In the genomic region with DNA sequence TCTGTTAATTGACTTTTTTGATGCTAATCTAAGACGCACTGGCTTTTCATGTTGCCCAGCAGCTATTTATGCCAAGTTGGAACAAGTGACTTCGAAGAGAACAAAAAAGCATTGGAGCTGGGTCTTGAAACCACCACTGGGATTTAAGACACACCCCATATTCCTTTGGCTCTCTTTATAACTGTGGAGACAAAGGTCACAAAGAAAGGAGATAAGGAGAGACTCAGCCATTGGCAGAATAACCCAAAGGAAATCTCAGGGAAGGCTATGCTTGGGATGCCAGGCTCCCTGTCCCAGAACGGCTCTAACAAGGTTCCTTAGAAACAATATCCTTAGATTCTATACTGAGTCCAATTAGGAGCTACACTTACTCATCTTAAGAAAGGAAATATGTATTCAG, we compare ENCODE assay signal across 22 mouse cellular contexts. TPM values are rescaled to one million over a fixed set of nuclear protein-coding genes. Genes with fewer than 3 reads are reported as not detected.
A peak's percentile ranks its signal among the peaks of the same experiment; 100 is the strongest.
DNase-seq lines count a peak whose midpoint lies in the region; ATAC-seq and TF ChIP-seq lines count a peak whose summit lies in the region.
"Had no signal": no experiment of that assay in that cellular context is flagged by ENCODE, and none has a peak within 500 bp of the region (broad histone marks: within the 10 kb centered on the region; RNA-seq: fewer than 3 reads in every experiment).

No protein-coding gene starts in this region.

- H3K27me3 ChIP-seq in intestine, embryonic 15.5 days (replicated peaks) = no peaks in the 10 kb centered on the region
- H3K27me3 ChIP-seq in intestine, postnatal 0 days (replicated peaks; ENCODE audit: control insufficient read depth, insufficient read depth, low read length) = no peaks in the 10 kb centered on the region
- H3K27me3 ChIP-seq in small intestine, adult 2 months (ENCODE audit: control insufficient read depth, insufficient read depth, low read length) = no peaks in the 10 kb centered on the region
- H3K27me3 ChIP-seq in forebrain, embryonic 11.5 days (ENCODE audit: control insufficient read depth, insufficient read depth, low read length) = no peaks in the 10 kb centered on the region
- no peaks in the 10 kb centered on the region for H3K27me3 ChIP-seq in forebrain, embryonic 16.5 days (replicated peaks; ENCODE audit: control insufficient read depth, insufficient read depth, low read length)
- no peaks in the 10 kb centered on the region for H3K27me3 ChIP-seq in hindbrain, embryonic 16.5 days (replicated peaks; ENCODE audit: control insufficient read depth, insufficient read depth, low read length)
- H3K27me3 ChIP-seq: embryonic facial prominence, embryonic 13.5 days; embryonic facial prominence, embryonic 15.5 days; forebrain, embryonic 13.5 days; forebrain, embryonic 15.5 days had no signal

- no peak for TF ChIP-seq POLR2A in small intestine, adult 2 months (IDR thresholded peaks at IDR 0.05; ENCODE audit: low read depth, low read length)

- H3K4me2 ChIP-seq in intestine, embryonic 15.5 days (replicated peaks) = no peak overlapping the region
- H3K4me2 ChIP-seq in intestine, postnatal 0 days (replicated peaks; ENCODE audit: low read depth) = no peak overlapping the region
- H3K4me2 ChIP-seq in forebrain, embryonic 11.5 days (ENCODE audit: low read depth, low read length, severe bottlenecking) = no peak overlapping the region
- no peak overlapping the region for H3K4me2 ChIP-seq in forebrain, embryonic 16.5 days (ENCODE audit: low read length)
- no peak overlapping the region for H3K4me2 ChIP-seq in hindbrain, embryonic 16.5 days (ENCODE audit: low read length)
- H3K4me2 ChIP-seq: embryonic facial prominence, embryonic 13.5 days; embryonic facial prominence, embryonic 15.5 days; forebrain, embryonic 13.5 days; forebrain, embryonic 15.5 days had no signal

- peak; percentile 86 for ATAC-seq in intestine, embryonic 15.5 days
- peak; percentile 85 for ATAC-seq in intestine, postnatal 0 days
- no peak for ATAC-seq in forebrain, embryonic 11.5 days (replicated peaks; ENCODE audit: low FRiP score)
- ATAC-seq in forebrain, embryonic 16.5 days = no peak
- no peak for ATAC-seq in hindbrain, embryonic 16.5 days
- ATAC-seq: forebrain, embryonic 13.5 days; forebrain, embryonic 15.5 days had no signal

- H3K27ac ChIP-seq in intestine, embryonic 15.5 days = no peak overlapping the region; the same call in 1 of the 2 replicates
- H3K27ac ChIP-seq in intestine, postnatal 0 days (ENCODE audit: low read depth, low read length) = peak overlapping the region; percentile 66; the same call in 1 of the 2 replicates
- H3K27ac ChIP-seq in small intestine, adult 2 months (ENCODE audit: insufficient read depth, low read depth, low read length) = peak overlapping the region; percentile 92
- no peak overlapping the region for H3K27ac ChIP-seq in forebrain, embryonic 11.5 days (ENCODE audit: low read depth, low read length)
- no peak overlapping the region for H3K27ac ChIP-seq in forebrain, embryonic 16.5 days (ENCODE audit: low read length)
- no peak overlapping the region for H3K27ac ChIP-seq in hindbrain, embryonic 16.5 days (ENCODE audit: low read depth, low read length)
- H3K27ac ChIP-seq: embryonic facial prominence, embryonic 13.5 days; embryonic facial prominence, embryonic 15.5 days; forebrain, embryonic 10.5 days; forebrain, embryonic 13.5 days; forebrain, embryonic 15.5 days had no signal

- 0 out of 2 replicates have a peak, but pooled peaks cover 3% of the 10 kb centered on the region for H3K4me1 ChIP-seq in intestine, embryonic 15.5 days (replicated peaks)
- H3K4me1 ChIP-seq in intestine, postnatal 0 days (replicated peaks; ENCODE audit: control insufficient read depth, insufficient read depth, low read length) = no peaks in the 10 kb centered on the region; the same call in 1 of the 2 replicates
- H3K4me1 ChIP-seq in small intestine, adult 2 months (ENCODE audit: control insufficient read depth, insufficient read depth, insufficient read length, low read length) = peaks cover 22% of the 10 kb centered on the region; the same call in 1 of the 2 replicates
- no peaks in the 10 kb centered on the region for H3K4me1 ChIP-seq in forebrain, embryonic 11.5 days (replicated peaks; ENCODE audit: control insufficient read depth, insufficient read depth, low read length)
- no peaks in the 10 kb centered on the region for H3K4me1 ChIP-seq in forebrain, embryonic 16.5 days (replicated peaks; ENCODE audit: control insufficient read depth, insufficient read depth, low read length)
- no peaks in the 10 kb centered on the region for H3K4me1 ChIP-seq in hindbrain, embryonic 16.5 days (ENCODE audit: control insufficient read depth, insufficient read depth, low read depth, low read length)
- H3K4me1 ChIP-seq: embryonic facial prominence, embryonic 13.5 days; embryonic facial prominence, embryonic 15.5 days; forebrain, embryonic 13.5 days; forebrain, embryonic 15.5 days had no signal

- H3K9me3 ChIP-seq in intestine, embryonic 15.5 days = no peaks in the 10 kb centered on the region
- no peaks in the 10 kb centered on the region for H3K9me3 ChIP-seq in intestine, postnatal 0 days (ENCODE audit: control insufficient read depth)
- H3K9me3 ChIP-seq in forebrain, embryonic 11.5 days (ENCODE audit: control insufficient read depth, low read length) = no peaks in the 10 kb centered on the region
- no peaks in the 10 kb centered on the region for H3K9me3 ChIP-seq in forebrain, embryonic 16.5 days (ENCODE audit: control insufficient read depth, low read length)
- no peaks in the 10 kb centered on the region for H3K9me3 ChIP-seq in hindbrain, embryonic 16.5 days (ENCODE audit: control insufficient read depth, low read length)
- H3K9me3 ChIP-seq: embryonic facial prominence, embryonic 13.5 days; embryonic facial prominence, embryonic 15.5 days; forebrain, embryonic 10.5 days; forebrain, embryonic 13.5 days; forebrain, embryonic 15.5 days had no signal

- DNase-seq in forebrain, embryonic 11.5 days (ENCODE audit: low spot score) = no peak
- DNase-seq: adrenal gland, adult 2 months; adrenal gland, postnatal 10 days; adrenal gland, postnatal 25 days; cerebellum, adult 11 months; cerebellum, adult 18-20 months; cerebellum, adult 8-10 months; cerebellum, adult 9-11 months; cerebellum, postnatal 14 days; cerebellum, postnatal 36 days; embryo, embryonic 11 days had no signal

- no peak overlapping the region for H3K4me3 ChIP-seq in intestine, embryonic 15.5 days (replicated peaks)
- no peak overlapping the region for H3K4me3 ChIP-seq in intestine, postnatal 0 days (ENCODE audit: low read depth, low read length)
- no peak overlapping the region for H3K4me3 ChIP-seq in small intestine, adult 2 months (ENCODE audit: low read depth, low read length)
- H3K4me3 ChIP-seq in forebrain, embryonic 11.5 days (ENCODE audit: low read depth, low read length) = no peak overlapping the region
- H3K4me3 ChIP-seq in forebrain, embryonic 16.5 days (replicated peaks; ENCODE audit: low read length) = no peak overlapping the region
- no peak overlapping the region for H3K4me3 ChIP-seq in hindbrain, embryonic 16.5 days (ENCODE audit: low read length)
- H3K4me3 ChIP-seq: embryonic facial prominence, embryonic 13.5 days; embryonic facial prominence, embryonic 15.5 days; erythroblast, embryonic 14.5 days; forebrain, embryonic 10.5 days; forebrain, embryonic 13.5 days; forebrain, embryonic 15.5 days had no signal

- WGBS in intestine, embryonic 15.5 days = 48% methylated on average over 3 of the region's 3 CpGs
- 37% methylated on average over 3 of the region's 3 CpGs for WGBS in intestine, postnatal 0 days
- 23% methylated on average over 3 of the region's 3 CpGs for WGBS in small intestine, adult 2 months
- 67% methylated on average over 3 of the region's 3 CpGs for WGBS in forebrain, embryonic 11.5 days
- 43% methylated on average over 3 of the region's 3 CpGs for WGBS in forebrain, embryonic 16.5 days
- 59% methylated on average over 3 of the region's 3 CpGs for WGBS in hindbrain, embryonic 16.5 days

- TF ChIP-seq CTCF in intestine, postnatal 0 days (IDR thresholded peaks at IDR 0.05; ENCODE audit: low read depth) = no peak
- TF ChIP-seq CTCF in small intestine, adult 2 months (IDR thresholded peaks at IDR 0.05; ENCODE audit: extremely low read depth, insufficient read length, insufficient replicate concordance, low read depth, low read length) = no peak

- H3K9ac ChIP-seq in intestine, embryonic 15.5 days = no peak overlapping the region
- H3K9ac ChIP-seq in intestine, postnatal 0 days (ENCODE audit: low read depth, low read length) = no peak overlapping the region
- no peak overlapping the region for H3K9ac ChIP-seq in forebrain, embryonic 11.5 days (ENCODE audit: low read length)
- no peak overlapping the region for H3K9ac ChIP-seq in forebrain, embryonic 16.5 days (replicated peaks; ENCODE audit: low read depth, low read length)
- no peak overlapping the region for H3K9ac ChIP-seq in hindbrain, embryonic 16.5 days (ENCODE audit: low read depth, low read length)
- H3K9ac ChIP-seq: embryonic facial prominence, embryonic 13.5 days; embryonic facial prominence, embryonic 15.5 days; forebrain, embryonic 13.5 days; forebrain, embryonic 15.5 days had no signal

- H3K36me3 ChIP-seq in intestine, embryonic 15.5 days = no peaks in the 10 kb centered on the region
- H3K36me3 ChIP-seq in intestine, postnatal 0 days (ENCODE audit: control insufficient read depth, insufficient read depth) = no peaks in the 10 kb centered on the region
- H3K36me3 ChIP-seq in small intestine, adult 2 months (ENCODE audit: control insufficient read depth, insufficient read depth, low read length) = no peaks in the 10 kb centered on the region
- no peaks in the 10 kb centered on the region for H3K36me3 ChIP-seq in forebrain, embryonic 11.5 days (ENCODE audit: control insufficient read depth, insufficient read depth, low read length)
- H3K36me3 ChIP-seq in forebrain, embryonic 16.5 days (ENCODE audit: control insufficient read depth, insufficient read depth) = no peaks in the 10 kb centered on the region
- no peaks in the 10 kb centered on the region for H3K36me3 ChIP-seq in hindbrain, embryonic 16.5 days (ENCODE audit: control insufficient read depth, insufficient read depth, low read length)
- H3K36me3 ChIP-seq: embryonic facial prominence, embryonic 13.5 days; embryonic facial prominence, embryonic 15.5 days; forebrain, embryonic 10.5 days; forebrain, embryonic 15.5 days had no signal

RNA-seq across cellular contexts. Expression of gene Pdzd8, which starts 21.1 kb away (rescaled TPM):
- polyA plus RNA-seq in intestine, embryonic 15.5 days (2015; fragmentation: Nextera tagmentation; extraction: Ambion mirVana) = 9.7 and 10.1 TPM in 2 replicates
- 6.1 and 7.0 TPM in 2 replicates for polyA plus RNA-seq in intestine, postnatal 0 days (2015; fragmentation: Nextera tagmentation; extraction: Ambion mirVana)
- polyA plus RNA-seq in small intestine, adult 2 months (2012; rRNA removed) = 7.5 and 11.8 TPM in 2 replicates
- 17.6 and 18.8 TPM in 2 replicates for polyA plus RNA-seq in forebrain, embryonic 11.5 days (2014; fragmentation: Nextera tagmentation; extraction: Ambion mirVana)
- 8.0 and 8.4 TPM in 2 replicates for polyA plus RNA-seq in forebrain, embryonic 16.5 days (2015; fragmentation: Nextera tagmentation; extraction: Ambion mirVana)
- 8.4 and 9.4 TPM in 2 replicates for polyA plus RNA-seq in hindbrain, embryonic 16.5 days (2015; fragmentation: Nextera tagmentation; extraction: Ambion mirVana)

RNA-seq across cellular contexts. Expression of gene Rps12-ps3, which starts 44.6 kb away (rescaled TPM):
- polyA plus RNA-seq in intestine, embryonic 15.5 days (2015; fragmentation: Nextera tagmentation; extraction: Ambion mirVana) = 19.1 and 28.7 TPM in 2 replicates
- 20.0 and 27.4 TPM in 2 replicates for polyA plus RNA-seq in intestine, postnatal 0 days (2015; fragmentation: Nextera tagmentation; extraction: Ambion mirVana)
- polyA plus RNA-seq in small intestine, adult 2 months (2012; rRNA removed) = 2,610 and 3,365 TPM in 2 replicates
- 9.5 and 13.5 TPM in 2 replicates for polyA plus RNA-seq in forebrain, embryonic 11.5 days (2014; fragmentation: Nextera tagmentation; extraction: Ambion mirVana)
- polyA plus RNA-seq in forebrain, embryonic 16.5 days (2015; fragmentation: Nextera tagmentation; extraction: Ambion mirVana) = 4.7 and 5.1 TPM in 2 replicates
- polyA plus RNA-seq in hindbrain, embryonic 16.5 days (2015; fragmentation: Nextera tagmentation; extraction: Ambion mirVana) = 2.1 and 9.4 TPM in 2 replicates

Comparison
In these comparisons a context has a peak if more than half of its experiments do, and no peak if none do; other contexts are left out.
1. H3K27ac ChIP-seq: peak in intestine, postnatal 0 days (single experiment) and small intestine, adult 2 months (single experiment); none in intestine, embryonic 15.5 days (single experiment), forebrain, embryonic 11.5 days (single experiment), forebrain, embryonic 16.5 days (single experiment) and hindbrain, embryonic 16.5 days (single experiment).
2. ATAC-seq: peak in intestine, embryonic 15.5 days (single experiment) and intestine, postnatal 0 days (single experiment); none in forebrain, embryonic 11.5 days (single experiment), forebrain, embryonic 16.5 days (single experiment) and hindbrain, embryonic 16.5 days (single experiment).
3. RNA of gene Rps12-ps3, which starts 44.6 kb away (polyA plus RNA-seq): 2,610 to 3,365 TPM in small intestine, adult 2 months; 19.1 to 28.7 TPM in intestine, embryonic 15.5 days, 20.0 to 27.4 TPM in intestine, postnatal 0 days, 9.5 to 13.5 TPM in forebrain, embryonic 11.5 days, 2.1 to 9.4 TPM in hindbrain, embryonic 16.5 days and 4.7 to 5.1 TPM in forebrain, embryonic 16.5 days; every median in the first group is over 10 times any median in the second.